Mouse (Mus musculus) small intestine, adult 2 months (tissue): ENCODE data around the gene Gm20834. TPM values are rescaled to one million over a fixed set of nuclear protein-coding genes. Genes with fewer than 3 reads are reported as not detected.
"Not testable (repeated sequence)": the region's sequence is repeated elsewhere in the genome, so short reads cannot be mapped to it uniquely, and the experiment has no call there.

Experiments
- H3K27ac ChIP-seq: fragments of 200-500 bp; 2 replicates; pipeline ENCODE4 v1.5.1; 2012; ENCODE audit warnings: low read depth, low read length, control low read depth, inconsistent platforms; ENCODE audit not compliant: insufficient read depth
- H3K27me3 ChIP-seq: fragments of 200-500 bp; 2 replicates; pipeline ENCODE4 v1.6.1; 2012; ENCODE audit warnings: mild to moderate bottlenecking, moderate library complexity, low read length, inconsistent platforms; ENCODE audit not compliant: control insufficient read depth, insufficient read depth
- H3K36me3 ChIP-seq: fragments of 200-500 bp; 2 replicates; pipeline ENCODE4 v1.6.1; 2012; ENCODE audit warnings: mild to moderate bottlenecking, low read length, control low read depth, inconsistent platforms; ENCODE audit not compliant: control insufficient read depth, insufficient read depth
- H3K4me1 ChIP-seq: fragments of 200-500 bp; 2 replicates; pipeline ENCODE4 v1.6.1; 2012; ENCODE audit warnings: low read length, inconsistent platforms, mixed read lengths; ENCODE audit not compliant: control insufficient read depth, insufficient read depth, insufficient read length
- H3K4me3 ChIP-seq: fragments of 200-500 bp; 2 replicates; pipeline ENCODE4 v1.5.1; 2012; ENCODE audit warnings: low read depth, mild to moderate bottlenecking, control low read depth, inconsistent platforms, low read length, moderate library complexity
- WGBS: fragments of 180-500 bp; shearing (Covaris S2); methylation state at CpG from one replicate; pipeline ENCODE4 v1.1.7; 2018; 5-methylcytosine and 5-hydroxymethylcytosine counted together
- polyA plus RNA-seq: library from polyadenylated mRNA; depleted of rRNA; stranded (reverse); fragments of >200 nt; gene quantifications from 2 replicates; pipeline ENCODE4 v1.2.3, GENCODE M21; 2012; rRNA removed

Gene Gm20834
- polyA plus RNA-seq: not detected in 2 replicates

- H3K4me1 ChIP-seq, H3K36me3 ChIP-seq, H3K27me3 ChIP-seq, H3K4me3 ChIP-seq, H3K27ac ChIP-seq: not testable (repeated sequence)
- 27% methylated on average over 4 of the region's 4 CpGs for WGBS
Observed at GRCm38 (mm10) chrY:10324489-10324888, at the start of gene Gm20834. Gene Gm20834 (minus strand): TSS chrY:10324589.

Other genes starting within 250 kb of the Gm20834 start
- gene Gm21310, start 177.4 kb downstream of the Gm20834 start, polyA plus RNA-seq: not detected in 2 replicates
- gene Gm28510, start 88.1 kb upstream of the Gm20834 start, polyA plus RNA-seq: not detected in 2 replicates
- gene Gm20737, start 211.5 kb upstream of the Gm20834 start, polyA plus RNA-seq: not detected in 2 replicates
- not detected in 2 replicates for gene Gm21775, start 228.9 kb upstream of the Gm20834 start, polyA plus RNA-seq